In the genomic region with DNA sequence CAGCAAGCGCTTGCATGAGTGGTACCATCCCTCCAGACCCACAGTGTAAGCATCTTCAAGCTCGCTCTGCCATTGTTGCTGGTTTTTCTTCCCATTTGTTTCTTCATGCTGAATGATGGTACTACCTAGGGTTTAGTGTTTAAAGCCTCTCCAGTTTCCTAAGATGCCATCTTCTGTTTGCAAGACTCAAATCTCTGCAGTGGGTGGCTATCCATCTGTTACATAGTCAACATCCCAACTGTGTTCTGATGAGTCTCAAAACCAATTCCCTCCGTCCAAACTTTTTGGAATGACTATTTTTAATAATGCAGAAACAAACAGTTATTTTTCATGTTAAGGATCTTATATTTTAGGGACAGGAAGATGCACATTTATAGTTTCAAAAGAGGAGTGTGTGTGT, we compare ENCODE assay signal across 14 mouse cellular contexts.
"Had no signal": no experiment of that assay in that cellular context is flagged by ENCODE, and none has a peak within 500 bp of the region (broad histone marks: within the 10 kb centered on the region; RNA-seq: fewer than 3 reads in every experiment).

No protein-coding gene starts in this region.

- H3K27me3 ChIP-seq: intestine, embryonic 15.5 days; liver, embryonic 15.5 days; midbrain, embryonic 13.5 days had no signal

- H3K4me1 ChIP-seq: intestine, embryonic 15.5 days; liver, embryonic 15.5 days had no signal

- H3K27ac ChIP-seq: intestine, embryonic 15.5 days; limb, embryonic 13.5 days; liver, embryonic 15.5 days; midbrain, embryonic 13.5 days; stomach, postnatal 0 days had no signal

- H3K36me3 ChIP-seq: intestine, embryonic 15.5 days; limb, embryonic 13.5 days; liver, embryonic 15.5 days; midbrain, embryonic 13.5 days had no signal

- H3K4me2 ChIP-seq: intestine, embryonic 15.5 days; limb, embryonic 13.5 days; liver, embryonic 15.5 days; midbrain, embryonic 13.5 days had no signal

- H3K9ac ChIP-seq: intestine, embryonic 15.5 days; limb, embryonic 13.5 days; liver, embryonic 15.5 days; midbrain, embryonic 13.5 days had no signal

- ATAC-seq: intestine, embryonic 15.5 days; lung, postnatal 0 days; midbrain, embryonic 13.5 days had no signal

- H3K9me3 ChIP-seq: intestine, embryonic 15.5 days; limb, embryonic 13.5 days; liver, embryonic 15.5 days; midbrain, embryonic 13.5 days had no signal

- DNase-seq: kidney, adult 18-20 months; kidney, postnatal 10 days; kidney, postnatal 4 days; left cerebral cortex, postnatal 4 days; lung, adult 2 months; lung, postnatal 36 days; thymus, adult 18-20 months; thymus, postnatal 14 days had no signal

- H3K4me3 ChIP-seq: intestine, embryonic 15.5 days; limb, embryonic 13.5 days; liver, embryonic 15.5 days; midbrain, embryonic 13.5 days had no signal
